Mouse (Mus musculus): Measurements from ENCODE around the gene Plxnb3. TPM values are rescaled to one million over a fixed set of nuclear protein-coding genes. Genes with fewer than 3 reads are reported as not detected.
A peak's percentile ranks its signal among the peaks of the same experiment; 100 is the strongest.

Gene Plxnb3
- polyA plus RNA-seq (2015; fragmentation: Nextera tagmentation; extraction: Ambion mirVana): 0.29 and 0.45 TPM in 2 replicates

GRCm38 (mm10) chrX:73756334-73757140 is at the start of gene Plxnb3:
Gene Plxnb3 (plus strand): TSS chrX:73757090.
- no peak within 1 kb of the TSS for H3K27ac ChIP-seq (replicated peaks)
- H3K27me3 ChIP-seq: no peaks in the 10 kb centered on the region
- no peak within 1 kb of the TSS for H3K4me2 ChIP-seq
- no peaks in the 10 kb centered on the region for H3K4me1 ChIP-seq (replicated peaks)
- no peaks in the 10 kb centered on the region for H3K9me3 ChIP-seq (replicated peaks)
- no peaks in the 10 kb centered on the region for H3K36me3 ChIP-seq (replicated peaks)
- no peak within 1 kb of the TSS for H3K4me3 ChIP-seq (replicated peaks)
- WGBS (ENCODE audit: insufficient replicate concordance): 55% methylated on average over 5 of the region's 5 CpGs
- ATAC-seq (ENCODE audit: insufficient read depth): no peak
- H3K9ac ChIP-seq: no peak within 1 kb of the TSS

GRCm38 (mm10) chrX:73715476-73716108 is 41.3 kb upstream of the Plxnb3 start:
- peak; percentile 32 for ATAC-seq (ENCODE audit: insufficient read depth)

DNA sequence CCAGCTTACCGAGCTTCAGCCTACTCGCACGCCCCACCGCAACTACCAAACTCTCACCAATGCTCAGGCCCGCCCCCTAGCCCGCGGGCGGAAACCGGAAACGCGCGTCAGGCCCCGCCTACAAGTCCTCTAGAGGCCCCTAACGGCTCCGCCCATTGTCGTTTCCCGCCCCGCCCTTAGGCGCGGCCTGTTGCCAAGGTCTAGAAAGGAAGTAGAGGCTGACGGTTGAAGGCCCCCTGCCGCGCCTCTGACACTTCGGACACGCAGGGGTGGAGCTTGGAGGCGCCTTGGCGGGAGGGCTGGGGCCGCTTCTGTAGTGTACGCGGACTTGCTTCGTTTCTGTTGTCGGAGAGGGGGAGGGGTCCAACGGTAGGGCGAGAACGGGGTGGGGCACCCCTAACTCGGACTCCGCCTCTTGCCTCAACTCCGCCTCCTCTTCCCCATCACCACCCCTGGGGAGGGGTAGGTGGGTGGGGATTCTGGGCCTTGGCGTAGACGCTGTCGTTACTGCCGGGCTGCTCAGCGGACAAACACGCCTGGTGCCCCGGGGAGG is 40.7 kb upstream of the Plxnb3 start, which contains the start of the genes Bcap31 and Abcd1:
TSS of gene Bcap31 (minus strand) at position 67 of the 553 bp plus-strand sequence.
TSS of gene Abcd1 (plus strand) at position 489 of the 553 bp plus-strand sequence.
- H3K4me2 ChIP-seq: peak within 1 kb of the TSS; percentile 78
- peak within 1 kb of the TSS; percentile 67 for H3K4me3 ChIP-seq (replicated peaks)
- H3K4me1 ChIP-seq (replicated peaks): peaks cover 44% of the 10 kb centered on the region
- H3K36me3 ChIP-seq (replicated peaks): peaks cover 7% of the 10 kb centered on the region; the same call in 1 of the 2 replicates
- no peaks in the 10 kb centered on the region for H3K27me3 ChIP-seq
- peak within 1 kb of the TSS; percentile 66 for H3K9ac ChIP-seq
- H3K9me3 ChIP-seq (replicated peaks): no peaks in the 10 kb centered on the region
- peak; percentile 90 for ATAC-seq (ENCODE audit: insufficient read depth)
- H3K27ac ChIP-seq (replicated peaks): peak within 1 kb of the TSS; percentile 94
- WGBS (ENCODE audit: insufficient replicate concordance): 19% methylated on average over 45 of the region's 45 CpGs

More at GRCm38 (mm10) chrX:73715476-73716108, 41.3 kb upstream of the Plxnb3 start:
- peak overlapping the region; percentile 94 for H3K27ac ChIP-seq (replicated peaks)
- peak overlapping the region; percentile 66 for H3K9ac ChIP-seq
- peaks cover 13% of the 10 kb centered on the region for H3K36me3 ChIP-seq (replicated peaks)
- H3K4me3 ChIP-seq (replicated peaks): peak overlapping the region; percentile 67
- H3K9me3 ChIP-seq (replicated peaks): no peaks in the 10 kb centered on the region
- H3K4me1 ChIP-seq (replicated peaks): peaks cover 44% of the 10 kb centered on the region
- peak overlapping the region; percentile 78 for H3K4me2 ChIP-seq
- H3K27me3 ChIP-seq: no peaks in the 10 kb centered on the region
- 29% methylated on average over 21 of the region's 21 CpGs for WGBS (ENCODE audit: insufficient replicate concordance)

GRCm38 (mm10) chrX:73716709-73717545 is 40.0 kb upstream of the Plxnb3 start:
- ATAC-seq (ENCODE audit: insufficient read depth): peak; percentile 11

DNA sequence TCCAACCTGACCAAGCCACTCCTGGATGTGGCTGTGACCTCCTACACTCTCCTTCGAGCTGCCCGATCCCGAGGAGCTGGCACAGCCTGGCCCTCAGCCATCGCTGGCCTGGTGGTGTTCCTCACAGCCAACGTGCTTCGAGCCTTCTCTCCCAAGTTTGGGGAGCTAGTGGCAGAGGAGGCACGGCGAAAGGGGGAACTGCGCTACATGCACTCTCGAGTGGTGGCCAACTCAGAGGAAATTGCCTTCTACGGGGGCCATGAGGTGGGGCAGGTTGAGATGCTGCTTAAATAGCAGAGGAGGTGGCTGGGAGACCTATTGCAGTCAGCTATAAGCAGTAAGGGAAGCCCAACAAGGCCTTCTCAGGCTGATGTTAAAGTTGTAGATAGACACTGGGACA is 39.2 kb upstream of the Plxnb3 start:
- Histone ChIP-seq H3K27me3 (no peaks in the 10 kb centered on the region), H3K9me3 (replicated peaks) (no peaks in the 10 kb centered on the region), H3K4me1 (replicated peaks) (peaks cover 44% of the 10 kb centered on the region), H3K4me2 (peak overlapping the region; percentile 78), H3K9ac (peak overlapping the region; percentile 66), H3K36me3 (replicated peaks) (0 out of 2 replicates have a peak, but pooled peaks cover 3% of the 10 kb centered on the region), H3K4me3 (replicated peaks) (peak overlapping the region; percentile 67), H3K27ac (replicated peaks) (peak overlapping the region; percentile 94)
- no peak for ATAC-seq (ENCODE audit: insufficient read depth)
- WGBS (ENCODE audit: insufficient replicate concordance): 36% methylated on average over 11 of the region's 11 CpGs

More at GRCm38 (mm10) chrX:73716709-73717545, 40.0 kb upstream of the Plxnb3 start:
- peak overlapping the region; percentile 94 for H3K27ac ChIP-seq (replicated peaks)
- H3K9ac ChIP-seq: peak overlapping the region; percentile 66
- H3K4me2 ChIP-seq: peak overlapping the region; percentile 78
- no peaks in the 10 kb centered on the region for H3K27me3 ChIP-seq
- peaks cover 44% of the 10 kb centered on the region for H3K4me1 ChIP-seq (replicated peaks)
- no peaks in the 10 kb centered on the region for H3K9me3 ChIP-seq (replicated peaks)
- peaks cover 7% of the 10 kb centered on the region; the same call in 1 of the 2 replicates for H3K36me3 ChIP-seq (replicated peaks)
- WGBS (ENCODE audit: insufficient replicate concordance): 22% methylated on average over 30 of the region's 30 CpGs
- H3K4me3 ChIP-seq (replicated peaks): peak overlapping the region; percentile 67

GRCm38 (mm10) chrX:73718271-73718670 is 38.6 kb upstream of the Plxnb3 start:
- H3K4me2 ChIP-seq: peak overlapping the region; percentile 78
- no peaks in the 10 kb centered on the region for H3K9me3 ChIP-seq (replicated peaks)
- peak overlapping the region; percentile 94; the same call in 1 of the 2 replicates for H3K27ac ChIP-seq (replicated peaks)
- no peaks in the 10 kb centered on the region for H3K36me3 ChIP-seq (replicated peaks)
- 50% methylated on average over 3 of the region's 3 CpGs for WGBS (ENCODE audit: insufficient replicate concordance)
- ATAC-seq (ENCODE audit: insufficient read depth): no peak
- H3K9ac ChIP-seq: 0 out of 2 replicates have a peak overlapping the region, but pooled peaks have one; percentile 66
- H3K4me3 ChIP-seq (replicated peaks): peak overlapping the region; percentile 67
- H3K4me1 ChIP-seq (replicated peaks): peaks cover 44% of the 10 kb centered on the region
- no peaks in the 10 kb centered on the region for H3K27me3 ChIP-seq

- no peaks in the 10 kb centered on the region for H3K9me3 ChIP-seq (replicated peaks)
- peak overlapping the region; percentile 67 for H3K4me3 ChIP-seq (replicated peaks)
- H3K36me3 ChIP-seq (replicated peaks): no peaks in the 10 kb centered on the region
- peak overlapping the region; percentile 78 for H3K4me2 ChIP-seq
- 32% methylated on average over 5 of the region's 5 CpGs for WGBS (ENCODE audit: insufficient replicate concordance)
- no peak overlapping the region for H3K9ac ChIP-seq
- peak overlapping the region; percentile 94; the same call in 1 of the 2 replicates for H3K27ac ChIP-seq (replicated peaks)
- H3K27me3 ChIP-seq: no peaks in the 10 kb centered on the region
- H3K4me1 ChIP-seq (replicated peaks): peaks cover 44% of the 10 kb centered on the region
- no peak for ATAC-seq (ENCODE audit: insufficient read depth)
Measured at GRCm38 (mm10) chrX:73718686-73719362, 38.1 kb upstream of the Plxnb3 start.

GRCm38 (mm10) chrX:73730908-73731307 is 26.0 kb upstream of the Plxnb3 start:
- Histone ChIP-seq H3K27ac (replicated peaks) (no peak overlapping the region), H3K9me3 (replicated peaks) (no peaks in the 10 kb centered on the region), H3K4me1 (replicated peaks) (no peaks in the 10 kb centered on the region), H3K27me3 (no peaks in the 10 kb centered on the region), H3K9ac (no peak overlapping the region), H3K36me3 (replicated peaks) (no peaks in the 10 kb centered on the region), H3K4me3 (replicated peaks) (no peak overlapping the region), H3K4me2 (no peak overlapping the region)
- WGBS (ENCODE audit: insufficient replicate concordance): 23% methylated on average over 1 of the region's 1 CpGs
- ATAC-seq (ENCODE audit: insufficient read depth): no peak

DNA sequence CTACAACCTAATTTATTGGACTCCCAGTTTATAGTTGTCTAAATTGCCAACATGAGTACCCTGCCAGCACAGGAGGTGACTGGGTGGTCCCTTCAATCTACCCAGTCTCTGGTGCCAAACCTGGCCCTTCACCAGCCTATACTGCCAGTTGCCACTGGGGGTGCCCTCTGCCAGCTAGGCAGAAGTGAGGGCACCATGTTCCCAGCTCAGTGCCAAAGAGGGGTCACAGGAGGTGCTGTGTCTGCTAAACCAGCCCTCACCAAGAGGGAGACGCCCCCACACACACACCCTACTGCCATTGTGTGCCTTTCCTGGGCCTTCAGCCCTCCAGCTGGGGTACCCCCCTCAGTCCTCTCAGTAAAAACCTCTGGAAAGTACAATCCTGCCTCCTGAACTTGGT is 18.7 kb upstream of the Plxnb3 start:
- Histone ChIP-seq H3K9me3 (replicated peaks) (no peaks in the 10 kb centered on the region), H3K4me3 (replicated peaks) (no peak overlapping the region), H3K4me1 (replicated peaks) (no peaks in the 10 kb centered on the region), H3K9ac (no peak overlapping the region), H3K36me3 (replicated peaks) (no peaks in the 10 kb centered on the region), H3K4me2 (no peak overlapping the region), H3K27ac (replicated peaks) (no peak overlapping the region), H3K27me3 (no peaks in the 10 kb centered on the region)
- no peak for ATAC-seq (ENCODE audit: insufficient read depth)
- WGBS (ENCODE audit: insufficient replicate concordance): 55% methylated on average over 1 of the region's 1 CpGs

- Histone ChIP-seq H3K4me1 (replicated peaks) (no peaks in the 10 kb centered on the region), H3K4me2 (no peak overlapping the region), H3K27ac (replicated peaks) (no peak overlapping the region), H3K4me3 (replicated peaks) (no peak overlapping the region), H3K36me3 (replicated peaks) (no peaks in the 10 kb centered on the region), H3K27me3 (no peaks in the 10 kb centered on the region), H3K9me3 (replicated peaks) (no peaks in the 10 kb centered on the region), H3K9ac (no peak overlapping the region)
- WGBS (ENCODE audit: insufficient replicate concordance): 52% methylated on average over 5 of the region's 5 CpGs
- ATAC-seq (ENCODE audit: insufficient read depth): no peak
Measured at GRCm38 (mm10) chrX:73739151-73739550, 17.7 kb upstream of the Plxnb3 start.

Measured in liver, embryonic 15.5 days (tissue).